Mouse (Mus musculus): ENCODE measurements around the gene C2cd5. TPM values are rescaled to one million over a fixed set of nuclear protein-coding genes. Genes with fewer than 3 reads are reported as not detected.
"Not testable (repeated sequence)": the region's sequence is repeated elsewhere in the genome, so short reads cannot be mapped to it uniquely, and the experiment has no call there.

The C2cd5 gene
- polyA plus RNA-seq (2015; fragmentation: Nextera tagmentation; extraction: Ambion mirVana), result 45.0 and 49.5 TPM in 2 replicates

- H3K9me3 ChIP-seq, result no peaks in the 10 kb centered on the region
- peaks cover 6% of the 10 kb centered on the region; the same call in 1 of the 2 replicates for H3K27me3 ChIP-seq
- H3K36me3 ChIP-seq, result peaks cover 11% of the 10 kb centered on the region
- H3K9ac ChIP-seq (replicated peaks), result peak within 1 kb of the TSS; percentile 83
- peak within 1 kb of the TSS; percentile 57 for H3K4me3 ChIP-seq (replicated peaks)
- H3K4me2 ChIP-seq (replicated peaks), result peak within 1 kb of the TSS; percentile 71
- H3K4me1 ChIP-seq (replicated peaks), result peaks cover 31% of the 10 kb centered on the region
- under 1% methylated on average over 48 of the region's 75 CpGs for WGBS
- H3K27ac ChIP-seq, result peak within 1 kb of the TSS; percentile 98
- peak; percentile 96 for ATAC-seq
Measured at GRCm38 (mm10) chr6:143099681-143100382, at the start of gene C2cd5. TSS of gene C2cd5 (minus strand) at chr6:143100141.

GRCm38 (mm10) chr6:143148868-143149267, 48.9 kb upstream of the C2cd5 start:
- H3K27ac ChIP-seq, result no peak overlapping the region
- no peak overlapping the region for H3K4me2 ChIP-seq (replicated peaks)
- no peak overlapping the region for H3K4me3 ChIP-seq (replicated peaks)
- H3K36me3 ChIP-seq, result no peaks in the 10 kb centered on the region
- ATAC-seq, result no peak
- H3K9ac ChIP-seq (replicated peaks), result no peak overlapping the region
- no peaks in the 10 kb centered on the region for H3K27me3 ChIP-seq
- H3K9me3 ChIP-seq, result no peaks in the 10 kb centered on the region
- H3K4me1 ChIP-seq (replicated peaks), result peaks cover 8% of the 10 kb centered on the region; the same call in 1 of the 2 replicates

GRCm38 (mm10) chr6:143146756-143147155, 46.8 kb upstream of the C2cd5 start:
- no peak for ATAC-seq

GRCm38 (mm10) chr6:143145051-143145450, 45.1 kb upstream of the C2cd5 start:
- Histone ChIP-seq H3K9me3 (no peaks in the 10 kb centered on the region), H3K36me3 (no peaks in the 10 kb centered on the region), H3K27me3 (no peaks in the 10 kb centered on the region), H3K4me1 (replicated peaks) (peaks cover 7% of the 10 kb centered on the region; the same call in 1 of the 2 replicates), H3K9ac (replicated peaks) (no peak overlapping the region), H3K4me2 (replicated peaks) (no peak overlapping the region), H3K4me3 (replicated peaks) (no peak overlapping the region), H3K27ac (no peak overlapping the region)
- no peak for ATAC-seq
- 56% methylated on average over 7 of the region's 7 CpGs for WGBS

More at GRCm38 (mm10) chr6:143146756-143147155, 46.8 kb upstream of the C2cd5 start:
- Histone ChIP-seq H3K4me1 (replicated peaks) (peaks cover 7% of the 10 kb centered on the region; the same call in 1 of the 2 replicates), H3K9ac (replicated peaks) (no peak overlapping the region), H3K4me2 (replicated peaks) (no peak overlapping the region), H3K36me3 (no peaks in the 10 kb centered on the region), H3K27ac (no peak overlapping the region), H3K27me3 (no peaks in the 10 kb centered on the region), H3K9me3 (no peaks in the 10 kb centered on the region), H3K4me3 (replicated peaks) (no peak overlapping the region)
- WGBS, result 71% methylated on average over 8 of the region's 8 CpGs

- H3K9ac ChIP-seq (replicated peaks), result no peak overlapping the region
- peaks cover 7% of the 10 kb centered on the region; the same call in 1 of the 2 replicates for H3K4me1 ChIP-seq (replicated peaks)
- H3K9me3 ChIP-seq, result no peaks in the 10 kb centered on the region
- no peaks in the 10 kb centered on the region for H3K27me3 ChIP-seq
- H3K4me3 ChIP-seq (replicated peaks), result no peak overlapping the region
- H3K4me2 ChIP-seq (replicated peaks), result no peak overlapping the region
- WGBS, result 84% methylated on average over 2 of the region's 2 CpGs
- no peak for ATAC-seq
- no peaks in the 10 kb centered on the region for H3K36me3 ChIP-seq
- no peak overlapping the region for H3K27ac ChIP-seq
Measured at GRCm38 (mm10) chr6:143144556-143144955, 44.6 kb upstream of the C2cd5 start.

- Histone ChIP-seq H3K27ac (no peak overlapping the region), H3K4me3 (replicated peaks) (peak overlapping the region; percentile 38), H3K9me3 (no peaks in the 10 kb centered on the region), H3K27me3 (no peaks in the 10 kb centered on the region), H3K9ac (replicated peaks) (peak overlapping the region; percentile 52), H3K36me3 (no peaks in the 10 kb centered on the region), H3K4me2 (replicated peaks) (peak overlapping the region; percentile 58), H3K4me1 (replicated peaks) (peaks cover 7% of the 10 kb centered on the region; the same call in 1 of the 2 replicates)
- 16% methylated on average over 19 of the region's 19 CpGs for WGBS
- ATAC-seq, result peak; percentile 48; the same call in 1 of the 2 replicates
Measured at GRCm38 (mm10) chr6:143143775-143144273, 43.9 kb upstream of the C2cd5 start.

- 75% methylated on average over 9 of the region's 9 CpGs for WGBS
- no peak overlapping the region for H3K9ac ChIP-seq (replicated peaks)
- H3K36me3 ChIP-seq, result no peaks in the 10 kb centered on the region
- no peak overlapping the region for H3K27ac ChIP-seq
- no peaks in the 10 kb centered on the region for H3K9me3 ChIP-seq
- ATAC-seq, result peak; percentile 30; the same call in 1 of the 2 replicates
- H3K27me3 ChIP-seq, result no peaks in the 10 kb centered on the region
- H3K4me1 ChIP-seq (replicated peaks), result peaks cover 7% of the 10 kb centered on the region; the same call in 1 of the 2 replicates
- peak overlapping the region; percentile 38; the same call in 1 of the 2 replicates for H3K4me3 ChIP-seq (replicated peaks)
- H3K4me2 ChIP-seq (replicated peaks), result peak overlapping the region; percentile 58
Measured at GRCm38 (mm10) chr6:143143321-143143720, 43.4 kb upstream of the C2cd5 start.

- H3K36me3 ChIP-seq, result no peaks in the 10 kb centered on the region
- H3K4me2 ChIP-seq (replicated peaks), result no peak overlapping the region
- no peak for ATAC-seq
- H3K9me3 ChIP-seq, result no peaks in the 10 kb centered on the region
- 91% methylated on average over 4 of the region's 4 CpGs for WGBS
- no peak overlapping the region for H3K4me3 ChIP-seq (replicated peaks)
- peaks cover 7% of the 10 kb centered on the region; the same call in 1 of the 2 replicates for H3K4me1 ChIP-seq (replicated peaks)
- H3K9ac ChIP-seq (replicated peaks), result no peak overlapping the region
- no peak overlapping the region for H3K27ac ChIP-seq
- no peaks in the 10 kb centered on the region for H3K27me3 ChIP-seq
Measured at GRCm38 (mm10) chr6:143142861-143143260, 42.9 kb upstream of the C2cd5 start.

GRCm38 (mm10) chr6:143141624-143142592, 42.0 kb upstream of the C2cd5 start:
- 78% methylated on average over 10 of the region's 10 CpGs for WGBS
- H3K27ac ChIP-seq; H3K27me3 ChIP-seq; H3K4me2 ChIP-seq (replicated peaks); ATAC-seq; H3K4me1 ChIP-seq (replicated peaks); H3K9ac ChIP-seq (replicated peaks); H3K36me3 ChIP-seq; H3K9me3 ChIP-seq; H3K4me3 ChIP-seq (replicated peaks): not testable (repeated sequence)

- Histone ChIP-seq H3K27ac (no peak overlapping the region), H3K36me3 (no peaks in the 10 kb centered on the region), H3K9ac (replicated peaks) (no peak overlapping the region), H3K4me2 (replicated peaks) (no peak overlapping the region), H3K9me3 (no peaks in the 10 kb centered on the region), H3K4me3 (replicated peaks) (no peak overlapping the region), H3K4me1 (replicated peaks) (peaks cover 7% of the 10 kb centered on the region; the same call in 1 of the 2 replicates), H3K27me3 (no peaks in the 10 kb centered on the region)
- no peak for ATAC-seq
- WGBS, result 93% methylated on average over 9 of the region's 9 CpGs
Measured at GRCm38 (mm10) chr6:143140884-143141283, 40.9 kb upstream of the C2cd5 start.

- no peak for ATAC-seq
- no peak overlapping the region for H3K4me2 ChIP-seq (replicated peaks)
Measured at GRCm38 (mm10) chr6:143139417-143139816, 39.5 kb upstream of the C2cd5 start.

More at GRCm38 (mm10) chr6:143139417-143139816, 39.5 kb upstream of the C2cd5 start:
- H3K4me1 ChIP-seq (replicated peaks), result peaks cover 7% of the 10 kb centered on the region; the same call in 1 of the 2 replicates
- no peak overlapping the region for H3K27ac ChIP-seq
- H3K27me3 ChIP-seq, result no peaks in the 10 kb centered on the region
- no peak overlapping the region for H3K4me3 ChIP-seq (replicated peaks)
- no peaks in the 10 kb centered on the region for H3K36me3 ChIP-seq
- 88% methylated on average over 2 of the region's 2 CpGs for WGBS
- H3K9ac ChIP-seq (replicated peaks), result no peak overlapping the region
- H3K9me3 ChIP-seq, result no peaks in the 10 kb centered on the region

Measured in midbrain, embryonic 13.5 days (tissue).